Mouse (Mus musculus): ENCODE data around the gene Cadm2. TPM values are rescaled to one million over a fixed set of nuclear protein-coding genes. Genes with fewer than 3 reads are reported as not detected.

Cadm2 gene
- polyA plus RNA-seq, 1 experiment from 2014 or later = 14.8 TPM

DNA sequence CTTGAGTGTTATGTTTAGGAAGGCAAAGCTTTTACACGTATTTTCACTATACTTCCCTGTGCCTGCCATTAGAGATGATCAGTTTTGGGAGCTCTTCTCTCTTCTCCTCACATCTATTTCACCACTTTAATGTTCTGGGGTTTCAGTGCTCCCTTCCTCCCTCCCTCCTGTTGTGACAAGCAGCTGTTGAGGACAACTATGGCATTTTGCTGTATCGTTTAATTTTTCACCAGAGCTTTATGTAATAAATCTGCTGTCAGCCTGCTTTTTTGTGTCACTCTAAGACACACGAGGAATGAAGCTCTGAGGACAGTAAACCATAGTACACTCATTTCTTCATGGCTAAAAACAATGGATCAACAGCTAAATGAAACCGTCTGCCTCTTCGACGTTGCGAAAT, 633.8 kb downstream of the Cadm2 start:
- H3K4me3 ChIP-seq = no peak overlapping the region
- no peak; the same call in 1 of the 2 replicates for ATAC-seq (ENCODE audit: low FRiP score)
- no peak overlapping the region for H3K4me2 ChIP-seq (replicated peaks)
- H3K9ac ChIP-seq = no peak overlapping the region
- H3K27ac ChIP-seq = no peak overlapping the region
- H3K4me1 ChIP-seq = no peaks in the 10 kb centered on the region
- no peaks in the 10 kb centered on the region for H3K36me3 ChIP-seq
- 71% methylated on average over 7 of the region's 7 CpGs for WGBS
- H3K27me3 ChIP-seq = no peaks in the 10 kb centered on the region
- H3K9me3 ChIP-seq (replicated peaks) = no peaks in the 10 kb centered on the region

DNA sequence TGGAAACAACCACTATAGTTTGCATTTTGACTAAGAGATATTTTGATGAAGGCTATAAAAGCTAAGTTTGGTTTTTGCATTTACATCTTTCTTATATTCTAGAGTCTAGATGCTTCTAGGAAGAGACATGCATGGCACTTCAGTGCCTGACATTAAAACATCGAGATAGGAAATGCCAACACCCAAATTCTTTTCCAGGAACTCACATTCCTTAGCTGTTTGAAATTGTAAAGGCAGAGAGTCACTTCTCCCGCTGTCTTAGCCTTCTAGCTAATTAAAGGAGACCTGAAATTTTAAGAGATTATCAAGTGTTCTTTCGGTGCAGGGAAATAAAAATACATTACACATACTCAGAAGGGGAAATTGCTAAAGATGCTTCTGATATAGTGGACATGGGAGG, 649.8 kb downstream of the Cadm2 start:
- H3K4me1 ChIP-seq = no peaks in the 10 kb centered on the region
- 66% methylated on average over 3 of the region's 3 CpGs for WGBS
- H3K9ac ChIP-seq = no peak overlapping the region
- no peak overlapping the region for H3K27ac ChIP-seq
- ATAC-seq (ENCODE audit: low FRiP score) = no peak
- no peaks in the 10 kb centered on the region for H3K27me3 ChIP-seq
- H3K4me3 ChIP-seq = no peak overlapping the region
- no peak overlapping the region for H3K4me2 ChIP-seq (replicated peaks)
- no peaks in the 10 kb centered on the region for H3K36me3 ChIP-seq
- H3K9me3 ChIP-seq (replicated peaks) = no peaks in the 10 kb centered on the region

DNA sequence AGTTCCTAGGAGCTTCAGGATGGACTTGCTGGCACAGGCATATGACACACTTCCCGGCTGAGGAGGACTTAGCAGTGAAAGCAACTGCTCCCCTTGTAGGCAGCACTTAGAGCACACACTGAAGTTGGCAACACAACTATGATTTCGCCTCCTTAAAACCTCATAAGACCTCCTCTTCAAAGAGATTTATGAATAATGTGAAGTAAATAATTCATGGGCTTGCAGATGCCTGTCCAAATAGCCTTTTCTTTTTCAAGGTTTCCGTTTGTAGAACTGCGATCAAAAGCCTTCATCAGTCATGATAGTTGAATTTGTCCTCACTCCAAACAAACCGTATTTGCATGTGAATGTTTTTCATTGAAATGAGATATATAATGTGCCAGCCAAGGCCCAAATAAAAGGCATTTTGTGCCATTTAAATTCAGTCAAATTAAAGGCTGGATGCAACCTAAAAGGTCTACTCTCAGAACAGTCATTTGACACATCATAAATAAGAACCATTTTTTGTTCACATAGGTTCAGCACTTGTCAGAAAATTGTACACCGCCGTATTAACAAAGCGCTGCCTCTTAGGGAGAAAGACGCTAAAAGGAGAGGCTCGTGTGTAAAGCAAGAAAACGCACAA, 651.1 kb downstream of the Cadm2 start:
- Histone ChIP-seq H3K9ac (no peak overlapping the region), H3K9me3 (replicated peaks) (no peaks in the 10 kb centered on the region), H3K36me3 (no peaks in the 10 kb centered on the region), H3K27ac (no peak overlapping the region), H3K4me3 (no peak overlapping the region), H3K4me2 (replicated peaks) (peak overlapping the region; percentile 13; the same call in 1 of the 2 replicates), H3K4me1 (no peaks in the 10 kb centered on the region), H3K27me3 (no peaks in the 10 kb centered on the region)
- WGBS = 55% methylated on average over 11 of the region's 11 CpGs
- peak; percentile 67 for ATAC-seq (ENCODE audit: low FRiP score)

DNA sequence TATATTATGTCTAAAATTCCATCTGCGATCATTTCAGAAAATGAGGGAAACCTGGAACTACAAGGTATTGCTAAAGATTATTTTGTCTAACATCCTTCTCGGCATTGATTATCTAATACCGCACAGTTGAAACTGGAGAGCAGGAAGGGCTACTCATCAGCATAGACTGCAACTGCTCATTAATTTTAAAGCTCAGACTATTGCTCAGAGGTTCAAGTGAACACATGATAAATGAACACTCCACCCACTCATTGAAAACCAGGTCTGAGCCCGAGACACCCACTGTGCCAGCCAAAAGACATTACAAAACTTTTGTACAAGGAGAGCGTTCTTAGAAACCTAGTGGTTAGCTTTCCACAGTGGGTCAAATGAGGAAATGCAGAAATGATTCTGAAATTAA, 652.4 kb downstream of the Cadm2 start:
- Histone ChIP-seq H3K4me3 (no peak overlapping the region), H3K27me3 (no peaks in the 10 kb centered on the region), H3K4me1 (no peaks in the 10 kb centered on the region), H3K9me3 (replicated peaks) (no peaks in the 10 kb centered on the region), H3K9ac (no peak overlapping the region), H3K27ac (no peak overlapping the region), H3K36me3 (no peaks in the 10 kb centered on the region), H3K4me2 (replicated peaks) (no peak overlapping the region)
- WGBS = 58% methylated on average over 5 of the region's 5 CpGs
- peak; percentile 72; the same call in 1 of the 2 replicates for ATAC-seq (ENCODE audit: low FRiP score)

DNA sequence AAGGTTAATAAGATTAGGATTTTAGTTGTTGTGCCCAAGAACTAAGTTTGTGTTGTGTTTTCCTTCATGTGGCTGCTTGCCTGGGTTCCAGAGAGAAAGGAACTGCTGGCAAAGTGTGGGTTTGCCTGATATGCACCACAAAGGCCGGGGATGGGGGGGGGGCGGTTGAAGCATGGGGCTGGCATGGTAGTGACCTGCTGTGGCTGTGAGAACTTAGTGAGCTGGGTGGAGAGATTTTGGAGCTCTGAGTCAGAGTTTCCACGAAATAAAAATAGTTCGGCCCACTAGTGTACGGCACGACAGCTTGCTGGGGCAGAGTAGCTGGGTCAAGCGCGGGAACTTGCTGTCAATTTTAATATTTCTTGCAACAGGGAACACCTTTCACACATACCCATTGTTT, 653.0 kb downstream of the Cadm2 start:
- Histone ChIP-seq H3K36me3 (no peaks in the 10 kb centered on the region), H3K4me2 (replicated peaks) (no peak overlapping the region), H3K27ac (no peak overlapping the region), H3K9me3 (replicated peaks) (no peaks in the 10 kb centered on the region), H3K9ac (no peak overlapping the region), H3K4me1 (no peaks in the 10 kb centered on the region), H3K4me3 (no peak overlapping the region), H3K27me3 (no peaks in the 10 kb centered on the region)
- WGBS = 66% methylated on average over 8 of the region's 8 CpGs
- ATAC-seq (ENCODE audit: low FRiP score) = no peak

DNA sequence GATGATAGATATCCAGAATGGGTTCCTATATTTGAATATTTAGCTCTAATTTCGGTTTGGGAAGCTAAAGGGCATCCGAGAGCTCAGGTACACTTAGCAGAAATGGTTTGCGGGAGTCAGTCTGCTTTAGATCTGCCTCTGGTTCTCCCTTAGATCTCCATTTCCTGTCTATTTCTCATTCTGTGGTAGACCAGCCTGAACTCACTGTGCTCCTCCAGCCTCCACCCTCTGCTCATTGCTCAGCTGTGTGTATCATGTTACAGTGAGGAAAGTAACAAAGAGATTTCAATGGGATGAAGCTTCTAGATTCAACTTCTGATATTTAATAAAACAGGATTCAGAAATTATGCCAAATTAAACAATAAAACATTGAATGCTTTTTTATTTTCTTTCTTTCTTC, 661.6 kb downstream of the Cadm2 start:
- H3K9me3 ChIP-seq (replicated peaks) = no peaks in the 10 kb centered on the region
- no peaks in the 10 kb centered on the region for H3K4me1 ChIP-seq
- H3K9ac ChIP-seq = no peak overlapping the region
- ATAC-seq (ENCODE audit: low FRiP score) = no peak
- WGBS = 60% methylated on average over 3 of the region's 3 CpGs
- no peaks in the 10 kb centered on the region for H3K27me3 ChIP-seq
- H3K36me3 ChIP-seq = no peaks in the 10 kb centered on the region
- H3K4me2 ChIP-seq (replicated peaks) = no peak overlapping the region
- H3K4me3 ChIP-seq = no peak overlapping the region
- H3K27ac ChIP-seq = no peak overlapping the region

DNA sequence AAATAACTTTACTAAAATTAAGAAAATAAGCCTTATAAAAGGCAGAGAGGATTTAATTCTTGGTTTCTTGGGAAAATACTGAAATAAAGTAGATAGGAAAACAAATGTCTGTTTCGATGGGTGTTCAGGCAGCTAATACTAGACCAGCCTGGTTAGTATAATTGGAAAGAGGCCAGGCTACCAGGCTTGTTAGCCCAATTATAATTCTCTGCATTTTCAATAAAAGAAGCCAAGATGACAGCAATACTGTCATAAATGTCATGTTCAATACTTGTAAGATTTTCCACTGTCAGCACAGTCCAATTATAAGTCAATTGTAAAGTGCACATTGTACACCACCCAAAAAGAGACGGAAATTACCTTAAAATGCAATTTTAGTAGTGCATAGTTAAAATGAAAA, 664.8 kb downstream of the Cadm2 start:
- WGBS = 84% methylated on average over 2 of the region's 2 CpGs
- no peaks in the 10 kb centered on the region for H3K36me3 ChIP-seq

DNA sequence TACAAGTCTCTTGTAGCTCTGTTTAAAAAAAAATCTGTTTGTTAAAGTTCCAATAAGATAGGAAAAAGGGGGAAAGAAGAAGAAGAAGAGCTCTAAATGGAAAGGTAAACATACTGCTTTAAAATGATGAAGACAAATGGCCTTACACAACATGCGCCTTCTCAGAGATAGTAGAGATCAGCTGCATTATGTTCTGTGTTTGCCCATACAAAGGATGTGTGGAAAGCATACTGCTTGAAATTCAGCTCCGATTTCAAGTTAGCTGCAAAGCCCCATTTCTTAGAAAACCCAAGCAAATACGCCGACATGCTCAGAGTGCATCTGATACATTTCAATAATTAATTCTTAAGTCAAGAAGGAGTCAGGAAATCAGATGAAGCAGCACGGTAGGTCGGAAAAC, 684.4 kb downstream of the Cadm2 start:
- 65% methylated on average over 6 of the region's 6 CpGs for WGBS
- no peak overlapping the region for H3K27ac ChIP-seq

More for the DNA sequence above, 664.8 kb downstream of the Cadm2 start:
- Histone ChIP-seq H3K4me1 (no peaks in the 10 kb centered on the region), H3K9ac (no peak overlapping the region), H3K27me3 (no peaks in the 10 kb centered on the region), H3K4me3 (no peak overlapping the region), H3K27ac (no peak overlapping the region), H3K9me3 (replicated peaks) (no peaks in the 10 kb centered on the region), H3K4me2 (replicated peaks) (no peak overlapping the region)
- no peak for ATAC-seq (ENCODE audit: low FRiP score)

DNA sequence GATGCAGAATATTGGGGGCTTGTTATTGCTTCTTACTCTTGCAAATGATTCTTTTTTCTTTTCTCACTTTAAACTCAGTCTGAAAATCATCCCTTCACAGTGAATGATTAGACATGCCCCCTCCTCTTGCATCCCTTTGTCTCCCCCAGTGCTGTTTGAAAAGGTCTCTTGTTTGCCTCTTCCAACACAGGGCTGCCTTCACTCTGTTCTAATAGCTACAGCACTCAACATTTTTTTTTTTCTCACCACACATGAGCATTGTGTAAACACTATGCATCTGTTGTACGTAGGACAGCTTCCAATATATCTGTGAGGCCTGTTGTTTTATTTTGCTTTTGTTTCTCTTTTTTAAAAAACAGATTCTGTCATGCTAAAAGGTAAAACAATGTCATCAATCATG, 695.2 kb downstream of the Cadm2 start:
- H3K27me3 ChIP-seq = no peaks in the 10 kb centered on the region
- H3K36me3 ChIP-seq = no peaks in the 10 kb centered on the region
- H3K27ac ChIP-seq = no peak overlapping the region
- no peak overlapping the region for H3K4me3 ChIP-seq
- no peak overlapping the region for H3K9ac ChIP-seq
- no peaks in the 10 kb centered on the region for H3K9me3 ChIP-seq (replicated peaks)
- no peaks in the 10 kb centered on the region for H3K4me1 ChIP-seq
- no peak overlapping the region for H3K4me2 ChIP-seq (replicated peaks)
- no peak for ATAC-seq (ENCODE audit: low FRiP score)
- WGBS = 17% methylated on average over 1 of the region's 1 CpGs

More for the DNA sequence above, 684.4 kb downstream of the Cadm2 start:
- Histone ChIP-seq H3K4me1 (no peaks in the 10 kb centered on the region), H3K9ac (no peak overlapping the region), H3K36me3 (no peaks in the 10 kb centered on the region), H3K4me2 (replicated peaks) (0 out of 2 replicates have a peak overlapping the region, but pooled peaks have one; percentile 6), H3K4me3 (no peak overlapping the region), H3K27me3 (no peaks in the 10 kb centered on the region), H3K9me3 (replicated peaks) (no peaks in the 10 kb centered on the region)
- ATAC-seq (ENCODE audit: low FRiP score) = no peak

DNA sequence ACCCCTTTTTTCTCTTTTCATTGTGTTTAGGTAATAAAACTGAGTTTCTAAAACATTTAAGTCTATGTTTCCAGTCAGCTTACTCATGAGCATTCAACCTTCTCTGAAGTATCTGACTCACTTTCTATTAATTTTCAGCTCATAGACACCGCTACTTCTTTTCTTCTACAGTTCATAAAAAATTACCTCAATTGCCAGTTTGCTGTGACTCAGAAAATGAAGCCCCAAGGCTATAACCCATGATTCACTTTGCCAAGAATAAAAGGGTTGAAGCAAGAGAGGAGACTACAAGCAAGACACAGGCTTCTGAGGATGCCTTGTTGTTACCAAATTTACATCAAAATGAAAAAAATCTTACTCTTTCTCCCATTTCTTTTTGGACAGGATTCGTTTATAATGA, 698.0 kb downstream of the Cadm2 start:
- H3K4me3 ChIP-seq = no peak overlapping the region
- H3K27ac ChIP-seq = no peak overlapping the region

DNA sequence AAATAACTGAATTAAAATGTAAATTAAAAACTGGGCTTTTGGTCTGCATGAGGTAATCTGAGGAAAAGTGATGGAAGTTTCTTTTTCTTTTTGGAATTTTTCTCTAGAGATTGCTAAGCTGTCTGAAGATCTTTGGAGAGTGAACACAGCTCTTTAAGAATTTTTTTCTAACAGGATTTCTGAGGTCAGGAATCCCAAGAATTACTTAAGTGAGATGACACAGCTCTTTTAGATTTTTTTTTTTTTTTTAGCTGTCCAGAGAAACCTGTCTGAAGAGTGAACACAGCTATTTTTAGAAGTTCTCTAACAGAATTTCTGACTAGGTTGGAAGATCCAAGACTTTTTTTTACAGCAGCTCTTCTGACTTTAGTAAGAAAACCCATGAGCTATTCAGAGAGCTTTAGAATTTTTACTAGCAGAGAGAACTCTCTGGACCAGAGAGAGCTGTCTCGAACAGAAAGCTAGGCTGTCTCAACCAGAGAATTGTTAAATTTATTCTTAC, 699.2 kb downstream of the Cadm2 start:
- no peaks in the 10 kb centered on the region for H3K36me3 ChIP-seq
- H3K4me3 ChIP-seq = no peak overlapping the region
- H3K4me2 ChIP-seq (replicated peaks) = no peak overlapping the region
- no peaks in the 10 kb centered on the region for H3K9me3 ChIP-seq (replicated peaks)
- H3K4me1 ChIP-seq = no peaks in the 10 kb centered on the region
- no peak overlapping the region for H3K27ac ChIP-seq
- WGBS = 81% methylated on average over 1 of the region's 1 CpGs
- ATAC-seq (ENCODE audit: low FRiP score) = no peak
- H3K27me3 ChIP-seq = no peaks in the 10 kb centered on the region
- no peak overlapping the region for H3K9ac ChIP-seq

More for the DNA sequence above, 698.0 kb downstream of the Cadm2 start:
- Histone ChIP-seq H3K36me3 (no peaks in the 10 kb centered on the region), H3K27me3 (no peaks in the 10 kb centered on the region), H3K4me1 (no peaks in the 10 kb centered on the region), H3K9ac (no peak overlapping the region), H3K4me2 (replicated peaks) (no peak overlapping the region), H3K9me3 (replicated peaks) (no peaks in the 10 kb centered on the region)
- WGBS = 68% methylated on average over 2 of the region's 2 CpGs
- no peak for ATAC-seq (ENCODE audit: low FRiP score)

DNA sequence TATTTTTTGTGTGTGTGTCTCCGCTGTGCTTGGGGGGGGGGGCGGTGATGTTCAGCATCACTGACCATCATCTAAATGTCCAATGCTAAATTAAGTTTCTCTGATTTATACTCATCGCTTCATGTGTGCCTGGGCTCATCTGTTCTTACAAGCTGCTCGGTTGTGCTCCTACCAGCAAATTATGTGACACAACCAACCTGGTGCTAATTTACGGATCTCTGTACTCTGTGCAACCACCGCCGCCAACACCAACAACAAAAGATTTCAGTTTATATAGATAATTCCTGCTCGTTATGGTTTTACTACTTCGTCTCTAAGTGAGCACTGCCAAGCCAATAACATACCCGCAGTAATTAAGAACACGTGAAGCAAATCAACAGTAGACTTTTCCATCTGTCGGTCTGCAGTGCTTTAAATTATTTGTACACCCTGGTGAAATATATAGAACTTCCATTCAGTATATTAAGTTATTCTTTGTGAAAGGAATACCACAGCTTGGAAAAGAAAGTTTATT, 700.8 kb downstream of the Cadm2 start:
- 0 out of 2 replicates have a peak, but pooled peaks have one; percentile 32 for ATAC-seq (ENCODE audit: low FRiP score)
- H3K9me3 ChIP-seq (replicated peaks) = no peaks in the 10 kb centered on the region
- H3K9ac ChIP-seq = no peak overlapping the region
- no peaks in the 10 kb centered on the region for H3K27me3 ChIP-seq
- H3K27ac ChIP-seq = no peak overlapping the region
- H3K4me1 ChIP-seq = no peaks in the 10 kb centered on the region
- H3K36me3 ChIP-seq = no peaks in the 10 kb centered on the region
- 81% methylated on average over 12 of the region's 12 CpGs for WGBS
- no peak overlapping the region for H3K4me2 ChIP-seq (replicated peaks)
- H3K4me3 ChIP-seq = no peak overlapping the region

DNA sequence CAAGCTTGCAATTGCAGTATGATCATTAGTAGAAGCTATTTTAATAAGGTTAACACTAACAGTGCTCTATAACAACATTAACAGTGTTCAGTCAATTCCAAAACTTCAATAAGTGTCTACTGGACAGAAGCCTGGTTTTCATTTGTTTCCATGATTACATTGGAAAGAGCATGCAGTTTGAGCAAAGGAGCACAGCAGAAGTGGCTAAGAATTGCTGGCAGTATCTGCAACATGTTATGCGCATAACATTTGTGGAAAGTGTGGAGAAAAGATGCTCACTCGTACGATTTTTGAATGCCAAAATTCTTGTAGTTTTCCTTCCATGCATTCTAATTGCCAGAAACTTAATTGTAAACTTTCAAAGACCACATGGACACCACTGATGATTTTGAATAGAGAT, 718.9 kb downstream of the Cadm2 start:
- Histone ChIP-seq H3K4me1 (no peaks in the 10 kb centered on the region), H3K9me3 (replicated peaks) (no peaks in the 10 kb centered on the region), H3K9ac (no peak overlapping the region), H3K27ac (no peak overlapping the region), H3K4me3 (no peak overlapping the region), H3K27me3 (no peaks in the 10 kb centered on the region), H3K36me3 (no peaks in the 10 kb centered on the region), H3K4me2 (replicated peaks) (no peak overlapping the region)
- WGBS = 84% methylated on average over 3 of the region's 3 CpGs
- no peak for ATAC-seq (ENCODE audit: low FRiP score)

Measured in hindbrain, embryonic 12.5 days (tissue).